Mouse (Mus musculus): ENCODE results near the gene Trappc6b. TPM values are rescaled to one million over a fixed set of nuclear protein-coding genes. Genes with fewer than 3 reads are reported as not detected.
A peak's percentile ranks its signal among the peaks of the same experiment; 100 is the strongest.

Gene Trappc6b
- polyA plus RNA-seq, 1 experiment from 2014 or later: 172 TPM

DNA sequence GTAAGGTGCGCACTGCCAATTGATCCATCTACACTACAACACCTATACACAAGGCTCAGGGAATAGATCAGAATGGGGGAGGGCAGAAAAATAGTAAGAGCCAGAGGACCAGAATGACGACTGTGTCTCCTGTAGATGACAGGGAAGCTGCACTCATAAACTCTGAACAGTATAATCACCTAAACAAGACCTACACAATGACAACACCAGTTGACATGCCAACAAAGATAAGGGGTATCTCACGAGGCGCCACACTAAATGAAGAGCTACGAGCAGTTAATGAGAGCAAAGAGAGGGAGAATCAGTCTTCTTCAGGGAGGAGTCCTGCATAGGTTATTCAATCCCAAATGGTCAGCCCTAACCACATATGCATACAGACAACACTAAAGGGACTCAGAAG is 8.1 kb downstream of the Trappc6b start:
- no peak for ATAC-seq (replicated peaks)
- H3K9me3 ChIP-seq: no peaks in the 10 kb centered on the region
- no peak overlapping the region for H3K4me3 ChIP-seq
- peaks cover 4% of the 10 kb centered on the region; the same call in 1 of the 2 replicates for H3K4me1 ChIP-seq
- peaks cover 14% of the 10 kb centered on the region; the same call in 1 of the 2 replicates for H3K36me3 ChIP-seq (replicated peaks)
- H3K27ac ChIP-seq: no peak overlapping the region
- WGBS: 90% methylated on average over 5 of the region's 5 CpGs
- no peak overlapping the region for H3K4me2 ChIP-seq
- no peaks in the 10 kb centered on the region for H3K27me3 ChIP-seq (replicated peaks)
- no peak overlapping the region for H3K9ac ChIP-seq

DNA sequence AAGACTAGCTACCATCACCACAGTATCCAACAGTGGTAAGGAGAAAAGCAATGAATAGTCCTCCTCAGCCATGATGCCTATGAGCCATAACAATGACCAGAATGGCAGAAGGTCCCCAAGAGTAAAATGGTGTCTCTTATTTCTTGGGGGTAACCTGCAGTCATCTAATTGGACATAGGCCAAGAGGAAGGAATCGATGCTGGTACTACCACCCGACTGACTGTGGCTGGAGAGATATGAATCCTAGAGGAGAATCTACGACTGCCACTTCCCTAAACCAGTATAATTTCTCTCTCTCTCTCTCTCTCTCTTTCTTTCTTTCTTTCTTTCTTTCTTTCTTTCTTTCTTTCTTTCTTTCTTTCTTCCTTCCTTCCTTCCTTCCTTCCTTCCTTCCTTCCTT is 8.8 kb downstream of the Trappc6b start:
- H3K4me1 ChIP-seq: no peaks in the 10 kb centered on the region
- no peak overlapping the region for H3K4me2 ChIP-seq
- no peak for ATAC-seq (replicated peaks)
- H3K36me3 ChIP-seq (replicated peaks): peaks cover 15% of the 10 kb centered on the region; the same call in 1 of the 2 replicates
- H3K27me3 ChIP-seq (replicated peaks): no peaks in the 10 kb centered on the region
- WGBS: 96% methylated on average over 3 of the region's 3 CpGs
- no peak overlapping the region for H3K27ac ChIP-seq
- H3K9ac ChIP-seq: no peak overlapping the region
- H3K9me3 ChIP-seq: no peaks in the 10 kb centered on the region
- H3K4me3 ChIP-seq: no peak overlapping the region

DNA sequence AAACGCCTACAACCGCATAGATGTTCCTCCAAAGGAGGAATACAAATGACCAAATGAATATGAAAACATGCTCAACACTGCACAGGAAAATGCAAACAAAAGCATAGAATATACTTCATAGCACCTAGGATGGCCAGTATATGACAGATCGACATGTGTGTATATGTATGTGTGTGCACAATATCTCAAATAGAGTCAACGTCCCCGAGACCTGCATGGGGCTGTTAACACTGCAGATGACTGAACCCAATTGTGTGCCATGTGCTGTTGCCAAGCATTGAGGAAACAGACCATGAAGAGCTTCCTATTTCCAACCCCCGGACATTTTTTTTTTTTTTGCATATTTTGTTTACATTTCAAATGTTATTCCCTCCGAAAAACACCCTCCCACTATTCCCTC is 20.4 kb downstream of the Trappc6b start:
- Histone ChIP-seq H3K4me3 (no peak overlapping the region), H3K4me2 (no peak overlapping the region), H3K36me3 (replicated peaks) (peaks cover 10% of the 10 kb centered on the region; the same call in 1 of the 2 replicates), H3K4me1 (0 out of 2 replicates have a peak, but pooled peaks cover 6% of the 10 kb centered on the region), H3K9me3 (no peaks in the 10 kb centered on the region), H3K9ac (no peak overlapping the region), H3K27ac (no peak overlapping the region), H3K27me3 (replicated peaks) (no peaks in the 10 kb centered on the region)
- 36% methylated on average over 7 of the region's 7 CpGs for WGBS
- ATAC-seq (replicated peaks): peak; percentile 65; the same call in 1 of the 2 replicates

DNA sequence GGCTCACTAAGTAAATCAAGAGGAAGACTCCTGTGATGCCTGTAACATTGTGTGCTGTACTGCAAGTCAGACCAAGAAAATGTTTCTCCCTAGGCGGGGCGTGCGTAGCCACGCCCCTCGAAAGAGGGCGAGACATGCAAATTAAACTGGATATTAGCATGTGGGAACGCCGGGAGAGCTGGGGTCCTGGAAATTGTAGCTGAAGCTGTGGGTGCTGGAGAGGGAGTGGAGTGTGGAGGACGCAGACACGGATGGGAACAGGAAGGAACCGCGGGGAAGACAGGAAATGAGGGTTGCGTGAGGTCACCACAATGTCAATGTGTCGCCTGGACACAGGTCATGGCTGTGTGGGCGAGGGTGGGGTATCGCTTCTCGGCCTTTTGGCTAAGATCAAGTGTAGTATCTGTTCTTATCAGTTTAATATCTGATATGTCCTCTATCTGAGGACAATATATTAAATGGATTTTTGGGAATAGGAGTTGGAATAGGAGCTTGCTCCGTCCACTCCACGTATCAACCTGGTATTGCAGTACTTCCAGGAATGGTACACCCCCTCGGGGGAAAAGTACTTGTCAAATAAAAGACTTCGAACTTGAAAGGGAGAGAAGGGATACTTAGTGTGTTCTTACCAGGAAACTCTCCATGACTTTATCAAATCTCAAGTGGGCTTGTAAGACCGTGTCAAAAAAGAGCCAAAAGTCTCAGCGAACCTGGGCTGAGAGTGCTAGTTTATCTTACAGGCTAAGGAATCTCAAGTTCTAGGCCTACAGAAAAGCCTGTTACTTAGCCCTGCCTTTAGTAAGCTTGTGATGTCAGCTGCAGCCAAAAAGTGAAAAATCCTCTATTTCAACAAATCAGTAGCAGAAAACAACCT is 21.1 kb downstream of the Trappc6b start:
- H3K27ac ChIP-seq: peak overlapping the region; percentile 60

DNA sequence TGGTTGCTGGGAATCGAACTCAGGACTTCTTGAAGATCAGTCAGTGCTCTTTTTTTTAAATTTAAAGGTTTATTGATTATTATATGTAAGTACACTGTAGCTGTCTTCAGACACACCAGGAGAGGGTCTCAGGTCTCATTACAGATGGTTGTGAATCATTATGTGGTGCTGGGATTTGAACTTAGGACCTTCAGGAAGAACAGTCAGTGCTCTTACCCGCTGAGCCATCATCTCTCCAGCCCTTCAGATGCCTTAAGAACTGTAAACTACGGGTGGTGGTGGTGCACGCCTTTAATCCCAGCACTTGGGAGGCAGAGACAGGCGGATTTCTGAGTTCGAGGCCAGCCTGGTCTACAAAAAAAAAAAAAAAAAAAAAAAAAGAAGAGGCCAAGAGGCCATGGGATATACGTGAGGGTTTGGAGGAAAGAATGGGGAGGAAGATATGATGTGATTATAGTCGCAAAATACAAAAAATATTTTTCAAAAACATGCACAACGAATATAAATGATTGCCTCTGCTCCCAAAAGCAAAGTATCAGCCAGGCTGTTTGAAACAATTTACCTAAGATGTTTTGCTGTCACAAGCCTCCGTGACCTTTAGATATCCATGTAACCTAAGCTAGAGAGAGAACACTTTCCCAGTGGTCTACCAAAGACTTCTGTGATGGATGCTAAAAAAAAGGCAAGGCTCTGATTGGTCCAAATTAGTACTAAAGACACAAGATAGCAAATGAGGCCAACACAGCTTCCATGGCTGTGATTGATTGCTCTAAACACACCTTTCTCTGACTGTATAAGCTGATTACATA is 21.9 kb downstream of the Trappc6b start:
- no peak overlapping the region for H3K9ac ChIP-seq

More for the DNA sequence above, 21.1 kb downstream of the Trappc6b start:
- H3K4me1 ChIP-seq: 0 out of 2 replicates have a peak, but pooled peaks cover 6% of the 10 kb centered on the region
- 5% methylated on average over 23 of the region's 23 CpGs for WGBS
- H3K27me3 ChIP-seq (replicated peaks): no peaks in the 10 kb centered on the region
- H3K4me2 ChIP-seq: peak overlapping the region; percentile 33
- H3K4me3 ChIP-seq: 0 out of 2 replicates have a peak overlapping the region, but pooled peaks have one; percentile 15
- H3K36me3 ChIP-seq (replicated peaks): peaks cover 7% of the 10 kb centered on the region; the same call in 1 of the 2 replicates
- H3K9ac ChIP-seq: no peak overlapping the region
- ATAC-seq (replicated peaks): peak; percentile 82
- H3K9me3 ChIP-seq: no peaks in the 10 kb centered on the region

DNA sequence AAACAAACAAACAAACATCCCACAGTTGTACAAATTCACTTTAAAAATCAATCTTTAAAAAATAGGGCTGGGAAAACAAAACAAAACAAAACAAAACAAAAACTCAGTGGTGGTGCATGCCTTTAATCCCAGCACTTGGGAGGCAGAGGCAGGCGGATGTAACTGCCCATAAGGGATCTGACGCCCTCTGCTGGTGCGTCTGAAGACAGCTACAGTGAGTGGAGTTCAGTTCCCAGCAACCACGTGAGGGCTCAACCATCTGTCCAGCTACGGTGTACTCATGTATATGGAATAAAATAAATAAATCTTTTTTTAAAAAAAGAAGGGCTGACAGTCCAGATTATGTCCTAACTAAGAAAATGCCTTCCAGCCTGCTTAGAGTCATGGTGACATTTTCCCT is 29.2 kb downstream of the Trappc6b start:
- no peak for ATAC-seq (replicated peaks)
- Histone ChIP-seq H3K4me3 (no peak overlapping the region), H3K9ac (no peak overlapping the region), H3K27ac (no peak overlapping the region), H3K4me2 (no peak overlapping the region), H3K4me1 (no peaks in the 10 kb centered on the region), H3K9me3 (no peaks in the 10 kb centered on the region), H3K36me3 (replicated peaks) (peaks cover 2% of the 10 kb centered on the region; the same call in 1 of the 2 replicates), H3K27me3 (replicated peaks) (no peaks in the 10 kb centered on the region)
- 74% methylated on average over 5 of the region's 5 CpGs for WGBS

More for the DNA sequence above, 21.9 kb downstream of the Trappc6b start:
- peak overlapping the region; percentile 33; the same call in 1 of the 2 replicates for H3K4me2 ChIP-seq
- H3K27me3 ChIP-seq (replicated peaks): no peaks in the 10 kb centered on the region
- 0 out of 2 replicates have a peak, but pooled peaks cover 6% of the 10 kb centered on the region for H3K4me1 ChIP-seq
- 0 out of 2 replicates have a peak, but pooled peaks have one; percentile 9 for ATAC-seq (replicated peaks)
- peaks cover 5% of the 10 kb centered on the region; the same call in 1 of the 2 replicates for H3K36me3 ChIP-seq (replicated peaks)
- H3K9me3 ChIP-seq: no peaks in the 10 kb centered on the region
- 71% methylated on average over 10 of the region's 10 CpGs for WGBS
- H3K27ac ChIP-seq: no peak overlapping the region
- H3K4me3 ChIP-seq: no peak overlapping the region

DNA sequence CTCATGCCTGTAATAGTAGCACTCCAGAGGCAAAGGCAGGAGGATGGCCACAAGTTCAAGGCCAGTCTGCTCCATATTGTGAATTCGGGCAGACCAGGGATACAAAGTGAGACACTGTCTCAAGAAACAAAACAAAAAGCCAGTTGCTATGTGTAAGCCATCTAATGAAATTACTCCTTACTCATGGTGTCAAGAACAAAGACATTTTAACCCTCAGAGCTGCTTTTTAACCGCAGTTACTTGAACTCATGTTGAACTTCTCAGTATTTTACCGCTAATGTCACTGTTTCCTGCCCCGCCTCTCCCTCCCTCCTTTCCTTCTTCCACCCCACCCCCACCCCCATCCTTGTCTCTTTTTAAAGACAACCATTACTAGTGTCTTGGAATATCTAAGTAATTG is 40.0 kb downstream of the Trappc6b start:
- Histone ChIP-seq H3K27ac (no peak overlapping the region), H3K4me2 (no peak overlapping the region), H3K36me3 (replicated peaks) (peaks cover 3% of the 10 kb centered on the region; the same call in 1 of the 2 replicates), H3K9me3 (no peaks in the 10 kb centered on the region), H3K9ac (no peak overlapping the region), H3K4me1 (no peaks in the 10 kb centered on the region), H3K27me3 (replicated peaks) (no peaks in the 10 kb centered on the region), H3K4me3 (no peak overlapping the region)
- WGBS: 99% methylated on average over 4 of the region's 4 CpGs
- no peak for ATAC-seq (replicated peaks)

DNA sequence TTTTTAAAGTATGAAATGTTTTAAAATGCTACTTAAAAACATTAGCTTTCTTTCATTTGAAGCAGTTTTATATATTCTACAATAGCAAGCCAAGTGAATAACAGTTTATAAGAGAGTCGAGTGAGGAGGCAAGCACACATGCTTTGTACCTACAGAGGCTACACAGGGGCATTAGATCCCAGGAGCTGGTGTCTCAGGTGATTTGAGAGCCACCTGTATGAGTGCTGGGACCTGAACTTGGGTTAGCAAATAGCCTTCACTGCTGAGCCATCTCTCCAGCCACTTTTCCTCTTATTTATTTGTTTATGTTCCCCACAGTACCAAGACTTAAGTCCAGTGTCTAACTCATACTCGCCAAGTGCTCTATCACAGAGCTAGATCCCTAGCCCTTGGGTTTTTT is 41.4 kb downstream of the Trappc6b start:
- 90% methylated on average over 2 of the region's 2 CpGs for WGBS

DNA sequence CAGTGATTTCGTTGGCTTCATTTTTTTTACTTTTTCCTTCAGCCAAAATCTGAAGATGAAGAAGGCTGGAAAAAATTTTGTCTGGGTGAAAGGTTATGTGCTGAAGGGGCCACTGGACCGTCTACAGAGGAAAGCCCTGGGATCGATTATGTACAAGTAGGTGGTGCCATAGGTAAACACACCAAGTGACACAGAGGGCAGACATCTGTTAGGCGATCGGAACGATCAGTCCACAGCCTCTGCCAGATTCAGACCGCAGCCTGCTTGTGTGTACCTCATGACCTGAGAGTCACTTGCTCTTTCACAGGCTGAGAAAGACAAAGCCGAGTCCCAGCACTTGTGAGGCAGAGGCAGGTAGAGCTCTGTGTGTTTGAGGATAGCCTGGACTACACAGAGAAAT is 43.3 kb downstream of the Trappc6b start:
- peaks cover 5% of the 10 kb centered on the region; the same call in 1 of the 2 replicates for H3K4me1 ChIP-seq
- 92% methylated on average over 8 of the region's 8 CpGs for WGBS
- H3K36me3 ChIP-seq (replicated peaks): peaks cover 3% of the 10 kb centered on the region; the same call in 1 of the 2 replicates
- H3K9me3 ChIP-seq: no peaks in the 10 kb centered on the region
- H3K4me3 ChIP-seq: no peak overlapping the region
- no peak overlapping the region for H3K4me2 ChIP-seq
- H3K27me3 ChIP-seq (replicated peaks): no peaks in the 10 kb centered on the region
- no peak for ATAC-seq (replicated peaks)
- H3K27ac ChIP-seq: no peak overlapping the region
- no peak overlapping the region for H3K9ac ChIP-seq

More for the DNA sequence above, 41.4 kb downstream of the Trappc6b start:
- no peak overlapping the region for H3K9ac ChIP-seq
- H3K4me2 ChIP-seq: no peak overlapping the region
- no peak for ATAC-seq (replicated peaks)
- no peaks in the 10 kb centered on the region for H3K4me1 ChIP-seq
- H3K9me3 ChIP-seq: no peaks in the 10 kb centered on the region
- no peak overlapping the region for H3K4me3 ChIP-seq
- H3K27me3 ChIP-seq (replicated peaks): no peaks in the 10 kb centered on the region
- H3K36me3 ChIP-seq (replicated peaks): peaks cover 3% of the 10 kb centered on the region; the same call in 1 of the 2 replicates
- H3K27ac ChIP-seq: no peak overlapping the region

DNA sequence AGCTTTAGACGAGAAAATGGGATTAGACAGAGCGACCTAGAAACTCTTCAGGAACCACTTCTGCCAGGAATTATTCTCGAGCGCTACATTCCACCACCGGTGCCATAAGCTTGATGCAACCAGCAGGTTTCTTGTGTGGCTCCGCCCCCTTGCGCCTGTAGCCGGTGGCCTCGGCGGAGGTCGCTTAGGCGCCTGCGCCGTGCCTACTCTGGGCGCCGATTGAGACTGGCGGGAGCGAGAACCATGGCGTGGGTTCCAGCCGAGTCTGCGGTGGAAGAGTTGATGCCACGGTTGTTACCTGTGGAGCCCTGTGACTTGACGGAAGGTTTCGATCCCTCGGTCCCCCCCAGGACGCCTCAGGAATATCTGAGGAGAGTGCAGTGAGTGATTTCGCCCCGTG is 48.0 kb downstream of the Trappc6b start, which contains the start of gene Gemin2:
TSS of gene Gemin2 (plus strand) at position 160 of the 400 bp plus-strand sequence.
- Histone ChIP-seq H3K27me3 (replicated peaks) (no peaks in the 10 kb centered on the region), H3K27ac (peak within 1 kb of the TSS; percentile 75), H3K9me3 (no peaks in the 10 kb centered on the region), H3K36me3 (replicated peaks) (no peaks in the 10 kb centered on the region), H3K4me2 (peak within 1 kb of the TSS; percentile 68), H3K9ac (peak within 1 kb of the TSS; percentile 55), H3K4me3 (peak within 1 kb of the TSS; percentile 57), H3K4me1 (peaks cover 26% of the 10 kb centered on the region)
- under 1% methylated on average over 28 of the region's 28 CpGs for WGBS
- peak; percentile 76 for ATAC-seq (replicated peaks)

DNA sequence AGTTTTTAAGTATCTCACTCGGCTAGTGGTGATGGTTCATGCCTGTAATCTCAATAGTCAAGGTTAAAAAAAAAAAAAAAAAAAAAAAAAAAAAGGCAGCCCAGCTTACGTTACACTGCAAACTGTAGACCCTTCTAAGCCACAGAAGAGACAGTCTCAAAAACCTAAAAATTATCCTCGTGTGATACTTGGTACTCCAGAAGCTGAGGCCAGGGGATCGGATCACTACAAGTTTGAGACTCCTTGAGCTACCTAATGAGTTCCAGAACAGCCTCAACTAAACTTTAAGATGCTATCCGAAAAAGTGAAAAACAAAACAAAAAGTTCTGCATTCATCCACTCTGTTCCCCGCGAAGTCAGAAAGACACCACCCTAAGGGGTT is 48.6 kb downstream of the Trappc6b start:
- Histone ChIP-seq H3K36me3 (replicated peaks) (no peaks in the 10 kb centered on the region), H3K9me3 (no peaks in the 10 kb centered on the region), H3K27ac (peak overlapping the region; percentile 75; the same call in 1 of the 2 replicates), H3K9ac (peak overlapping the region; percentile 55), H3K4me1 (peaks cover 28% of the 10 kb centered on the region), H3K27me3 (replicated peaks) (no peaks in the 10 kb centered on the region), H3K4me3 (peak overlapping the region; percentile 57), H3K4me2 (peak overlapping the region; percentile 68)
- no peak for ATAC-seq (replicated peaks)
- WGBS: 2% methylated on average over 7 of the region's 7 CpGs
